In genomic region chr12:88910761-88911160, GRCm38 (mm10) we compare ENCODE assay signal across 11 mouse cellular contexts.
DNase-seq lines count a peak whose midpoint lies in the region; ATAC-seq and TF ChIP-seq lines count a peak whose summit lies in the region.
"Had no signal": no experiment of that assay in that cellular context is flagged by ENCODE, and none has a peak within 500 bp of the region (broad histone marks: within the 10 kb centered on the region; RNA-seq: fewer than 3 reads in every experiment).

No protein-coding gene starts in this region.

- H3K9me3 ChIP-seq in hindbrain, embryonic 13.5 days = no peaks in the 10 kb centered on the region
- H3K9me3 ChIP-seq in neural tube, embryonic 13.5 days = no peaks in the 10 kb centered on the region
- H3K9me3 ChIP-seq: embryonic facial prominence, embryonic 12.5 days; liver, embryonic 13.5 days had no signal

- H3K36me3 ChIP-seq in hindbrain, embryonic 13.5 days = no peaks in the 10 kb centered on the region
- H3K36me3 ChIP-seq in neural tube, embryonic 13.5 days = no peaks in the 10 kb centered on the region
- H3K36me3 ChIP-seq in thymus, adult 2 months (ENCODE audit: control insufficient read depth, insufficient read depth, low read length) = no peaks in the 10 kb centered on the region
- H3K36me3 ChIP-seq: embryonic facial prominence, embryonic 12.5 days; liver, embryonic 13.5 days had no signal

- H3K27me3 ChIP-seq in hindbrain, embryonic 13.5 days = no peaks in the 10 kb centered on the region
- H3K27me3 ChIP-seq in neural tube, embryonic 13.5 days = no peaks in the 10 kb centered on the region
- H3K27me3 ChIP-seq in thymus, adult 2 months (ENCODE audit: control insufficient read depth, insufficient read depth, low read length) = no peaks in the 10 kb centered on the region
- H3K27me3 ChIP-seq: embryonic facial prominence, embryonic 12.5 days; liver, embryonic 13.5 days had no signal

- no peak for TF ChIP-seq CTCF in thymus, adult 2 months (IDR thresholded peaks at IDR 0.05; ENCODE audit: borderline replicate concordance, control insufficient read depth, extremely low read depth, insufficient read depth, low read length, poor library complexity)

- DNase-seq in layer of hippocampus, adult 9-11 months = peak; percentile 28
- no peak for DNase-seq in layer of hippocampus, postnatal 36 days
- DNase-seq in embryo, embryonic 11 days = peak; percentile 78
- DNase-seq in thymus, adult 2 months = no peak
- no peak for DNase-seq in heart, adult 9 months (ENCODE audit: low spot score in 2 of 2)
- no peak for DNase-seq in adrenal gland, postnatal 4 days (ENCODE audit: low spot score in 2 of 2)
- DNase-seq: kidney, postnatal 25 days; liver, embryonic 13.5 days had no signal

- TF ChIP-seq POLR2A in thymus, adult 2 months (IDR thresholded peaks at IDR 0.05; ENCODE audit: control insufficient read depth, extremely low read depth, insufficient read depth, low read length, poor library complexity) = no peak

- no peak overlapping the region; the same call in 1 of the 2 replicates for H3K27ac ChIP-seq in hindbrain, embryonic 13.5 days
- H3K27ac ChIP-seq in neural tube, embryonic 13.5 days (replicated peaks) = no peak overlapping the region
- H3K27ac ChIP-seq in thymus, adult 2 months (ENCODE audit: control insufficient read depth, insufficient read depth, low read length) = no peak overlapping the region
- H3K27ac ChIP-seq: embryonic facial prominence, embryonic 12.5 days; liver, embryonic 13.5 days had no signal

- peaks cover 11% of the 10 kb centered on the region for H3K4me1 ChIP-seq in hindbrain, embryonic 13.5 days (replicated peaks)
- peaks cover 7% of the 10 kb centered on the region for H3K4me1 ChIP-seq in neural tube, embryonic 13.5 days (replicated peaks)
- H3K4me1 ChIP-seq in thymus, adult 2 months (replicated peaks; ENCODE audit: control insufficient read depth, insufficient read depth, low read length) = no peaks in the 10 kb centered on the region
- H3K4me1 ChIP-seq: liver, embryonic 13.5 days had no signal

- H3K9ac ChIP-seq in hindbrain, embryonic 13.5 days = no peak overlapping the region
- H3K9ac ChIP-seq in neural tube, embryonic 13.5 days = no peak overlapping the region
- H3K9ac ChIP-seq: embryonic facial prominence, embryonic 12.5 days; liver, embryonic 13.5 days had no signal

- H3K4me3 ChIP-seq in hindbrain, embryonic 13.5 days = no peak overlapping the region
- no peak overlapping the region for H3K4me3 ChIP-seq in neural tube, embryonic 13.5 days
- no peak overlapping the region for H3K4me3 ChIP-seq in thymus, adult 2 months (ENCODE audit: control insufficient read depth, insufficient read depth, low read length)
- H3K4me3 ChIP-seq: embryonic facial prominence, embryonic 12.5 days; liver, embryonic 13.5 days had no signal

- H3K4me2 ChIP-seq in hindbrain, embryonic 13.5 days = no peak overlapping the region
- H3K4me2 ChIP-seq in neural tube, embryonic 13.5 days = no peak overlapping the region
- H3K4me2 ChIP-seq: embryonic facial prominence, embryonic 12.5 days; liver, embryonic 13.5 days had no signal

- peak; percentile 92 for ATAC-seq in hindbrain, embryonic 13.5 days (ENCODE audit: low FRiP score)
- ATAC-seq in neural tube, embryonic 13.5 days (ENCODE audit: low read depth) = peak; percentile 83

- whole genome bisulfite sequencing in hindbrain, embryonic 13.5 days = 14% methylated on average over 2 of the region's 2 CpGs
- 19% methylated on average over 2 of the region's 2 CpGs for WGBS in neural tube, embryonic 13.5 days
- 58% methylated on average over 2 of the region's 2 CpGs for WGBS in thymus, adult 2 months

Comparison
In these comparisons a context has a peak if more than half of its experiments do, and no peak if none do; other contexts are left out.
1. DNase-seq: peak in layer of hippocampus, adult 9-11 months (single experiment) and embryo, embryonic 11 days (single experiment); none in layer of hippocampus, postnatal 36 days (0 of 2), thymus, adult 2 months (single experiment), heart, adult 9 months (0 of 2) and adrenal gland, postnatal 4 days (0 of 2).